Mouse (Mus musculus) CH12.LX (cell line): ENCODE measurements around the gene Fgf16. TPM values are rescaled to one million over a fixed set of nuclear protein-coding genes. Genes with fewer than 3 reads are reported as not detected.

Experiments used
- DNase-seq: peaks from one replicate; pipeline ENCODE4 v3.0.0-alpha.2; 2013; ENCODE audit errors: extremely low read depth
- H3K27ac ChIP-seq: 2 replicates; pipeline ENCODE4 v1.5.1; 2012; ENCODE audit warnings: low read depth, mild to moderate bottlenecking, control low read depth, moderate library complexity; ENCODE audit not compliant: insufficient read depth
- H3K27me3 ChIP-seq: replicated peaks from 2 replicates; pipeline ENCODE3; 2012; ENCODE audit warnings: inconsistent platforms
- H3K36me3 ChIP-seq, 2 experiments: replicated peaks in 1 of 2; 2 replicates each; pipeline versions ENCODE3 to v1.6.1; 2012; ENCODE audit warnings: inconsistent platforms in 1 of 2, low read length in 1 of 2, mild to moderate bottlenecking in 1 of 2, mixed read lengths in 1 of 2, moderate library complexity in 1 of 2; ENCODE audit not compliant: control insufficient read depth in 1 of 2, insufficient read depth in 1 of 2
- H3K4me1 ChIP-seq, 2 experiments: 2 replicates each; pipeline ENCODE4 v1.6.1; 2012; ENCODE audit warnings: inconsistent platforms in 1 of 2, moderate library complexity in 1 of 2; ENCODE audit not compliant: insufficient read depth in 2 of 2, control insufficient read depth in 1 of 2
- H3K4me2 ChIP-seq: 2 replicates; pipeline ENCODE4 v1.6.1; 2012; ENCODE audit warnings: low read depth, mild to moderate bottlenecking, control low read depth; ENCODE audit not compliant: poor library complexity, insufficient read depth, severe bottlenecking
- H3K4me3 ChIP-seq, 3 experiments: fragments of 150-350 bp in 1 of 3; sonication (generic) in 1 of 3; replicated peaks in 1 of 3; 2 replicates each; pipeline versions ENCODE3 to v1.5.1; 2011 to 2012; ENCODE audit warnings: low read depth in 2 of 3, low read length in 2 of 3, mild to moderate bottlenecking in 2 of 3, moderate library complexity in 2 of 3, control low read depth in 1 of 3, improper control_type of control experiment in 1 of 3, inconsistent platforms in 1 of 3, mixed read lengths in 1 of 3; ENCODE audit not compliant: poor library complexity in 1 of 3
- H3K79me2 ChIP-seq: replicated peaks from 2 replicates; pipeline ENCODE4 v1.6.1; 2012; ENCODE audit warnings: mild to moderate bottlenecking, moderate library complexity; ENCODE audit not compliant: control insufficient read depth, poor library complexity, insufficient read depth, severe bottlenecking; ENCODE audit errors: extremely low read depth
- H3K9ac ChIP-seq: 2 replicates; pipeline ENCODE4 v1.6.1; 2012; ENCODE audit warnings: low read depth, mild to moderate bottlenecking, control low read depth, moderate library complexity; ENCODE audit not compliant: insufficient read depth
- H3K9me3 ChIP-seq: replicated peaks from 2 replicates; pipeline ENCODE3; 2012; ENCODE audit warnings: low read length, inconsistent platforms, mixed read lengths
- CHD1 ChIP-seq: IDR thresholded peaks from 2 replicates; pipeline ENCODE4 v1.6.1; 2012; ENCODE audit warnings: low read depth, low read length, improper control_type of control experiment, inconsistent platforms
- E2F4 ChIP-seq: IDR thresholded peaks from 2 replicates; pipeline ENCODE4 v1.6.1; 2011; ENCODE audit warnings: low read depth, low read length, improper control_type of control experiment; ENCODE audit not compliant: insufficient replicate concordance
- EP300 ChIP-seq: IDR thresholded peaks from 2 replicates; pipeline ENCODE4 v1.6.1; 2011; ENCODE audit warnings: low read length, improper control_type of control experiment
- ETS1 ChIP-seq: conservative IDR thresholded peaks from 2 replicates; pipeline ENCODE4 v1.6.1; 2012; ENCODE audit warnings: low read depth, mild to moderate bottlenecking, inconsistent platforms, low read length, improper control_type of control experiment, moderate library complexity
- JUN ChIP-seq: IDR thresholded peaks from 2 replicates; pipeline ENCODE4 v1.6.1; 2011; ENCODE audit warnings: low read depth, mild to moderate bottlenecking, low read length, improper control_type of control experiment, moderate library complexity; ENCODE audit not compliant: insufficient read depth
- MAX ChIP-seq: IDR thresholded peaks from 2 replicates; pipeline ENCODE4 v1.6.1; 2011; ENCODE audit warnings: low read length, improper control_type of control experiment
- MAZ ChIP-seq: IDR thresholded peaks from 2 replicates; pipeline ENCODE4 v1.6.1; 2012; ENCODE audit warnings: low read depth, mild to moderate bottlenecking, inconsistent platforms, low read length, improper control_type of control experiment, moderate library complexity
- NELFE ChIP-seq: IDR thresholded peaks from 2 replicates; pipeline ENCODE4 v1.6.1; 2011; ENCODE audit warnings: low read depth, low read length, improper control_type of control experiment
- NRF1 ChIP-seq: IDR thresholded peaks from 2 replicates; pipeline ENCODE4 v1.6.1; 2014; ENCODE audit warnings: low read depth, mild to moderate bottlenecking, inconsistent platforms, low read length, improper control_type of control experiment, moderate library complexity
- PAX5 ChIP-seq: IDR thresholded peaks from 2 replicates; pipeline ENCODE4 v1.6.1; 2012; ENCODE audit warnings: low read length, inconsistent platforms, mixed read lengths
- POLR2AphosphoS2 ChIP-seq: IDR thresholded peaks from 2 replicates; pipeline ENCODE4 v1.6.1; 2011; ENCODE audit warnings: low read depth, low read length, improper control_type of control experiment
- RCOR1 ChIP-seq: conservative IDR thresholded peaks from 2 replicates; pipeline ENCODE4 v1.6.1; 2012; ENCODE audit warnings: low read depth, mild to moderate bottlenecking, inconsistent platforms, low read length, improper control_type of control experiment
- SIN3A ChIP-seq: IDR thresholded peaks from 2 replicates; pipeline ENCODE4 v1.6.1; 2012; ENCODE audit warnings: low read length, improper control_type of control experiment, inconsistent platforms
- TBP ChIP-seq: conservative IDR thresholded peaks from 2 replicates; pipeline ENCODE4 v1.6.1; 2011; ENCODE audit warnings: low read depth, low read length, improper control_type of control experiment
- TCF12 ChIP-seq: IDR thresholded peaks from 2 replicates; pipeline ENCODE4 v1.6.1; 2014; ENCODE audit warnings: low read depth, mild to moderate bottlenecking, inconsistent platforms, low read length, improper control_type of control experiment
- USF1 ChIP-seq: IDR thresholded peaks from 2 replicates; pipeline ENCODE4 v1.6.1; 2014; ENCODE audit warnings: low read depth, mild to moderate bottlenecking, inconsistent platforms, low read length, improper control_type of control experiment
- USF2 ChIP-seq: conservative IDR thresholded peaks from 2 replicates; pipeline ENCODE4 v1.6.1; 2011; ENCODE audit warnings: low read depth, low read length, improper control_type of control experiment
- ZC3H11A ChIP-seq: IDR thresholded peaks from 2 replicates; pipeline ENCODE4 v1.6.1; 2012; ENCODE audit warnings: low read depth, mild to moderate bottlenecking, inconsistent platforms, low read length, improper control_type of control experiment
- ZKSCAN1 ChIP-seq: IDR thresholded peaks from 2 replicates; pipeline ENCODE4 v1.6.1; 2012; ENCODE audit warnings: low read depth, inconsistent platforms, low read length, improper control_type of control experiment, borderline replicate concordance
- ZNF384 ChIP-seq: IDR thresholded peaks from 2 replicates; pipeline ENCODE4 v1.6.1; 2012; ENCODE audit warnings: low read depth, low read length, improper control_type of control experiment, inconsistent platforms
- dilution Hi-C: fragments of 300-500 bp; cut with MboI; formaldehyde crosslinking; loops from 2 replicates; pipeline ENCODE4 v1.14.3; 2020; ENCODE audit warnings: low sequenced_read_pairs; ENCODE audit not compliant: extremely low pct_unique_long_range_greater_than_20kb, extremely low pct_ligation_motif_present
- in situ Hi-C: fragments of 300-500 bp; cut with MboI; formaldehyde crosslinking; loops from 3 replicates; pipeline ENCODE4 v1.14.3; 2019; ENCODE audit warnings: low sequenced_read_pairs, low pct_ligation_motif_present, low pct_unique_long_range_greater_than_20kb, mixed read lengths
- polyA plus RNA-seq: library from polyadenylated mRNA; unstranded; fragments of >175 nt; gene quantifications from 2 replicates; pipeline ENCODE4 v1.2.1, GENCODE M21; 2012; ENCODE audit warnings: low read depth; ENCODE audit not compliant: insufficient read length
- total RNA-seq, 2 experiments: library from RNA; depleted of rRNA; stranded (reverse); fragments of 300-350 nt in 1 of 2; fragments of >200 nt in 1 of 2; gene quantifications; 2 replicates each; pipeline ENCODE4 v1.2.3; 2012 to 2014

Fgf16 gene
- total and polyA plus RNA-seq, 3 experiments, result not detected

DNA sequence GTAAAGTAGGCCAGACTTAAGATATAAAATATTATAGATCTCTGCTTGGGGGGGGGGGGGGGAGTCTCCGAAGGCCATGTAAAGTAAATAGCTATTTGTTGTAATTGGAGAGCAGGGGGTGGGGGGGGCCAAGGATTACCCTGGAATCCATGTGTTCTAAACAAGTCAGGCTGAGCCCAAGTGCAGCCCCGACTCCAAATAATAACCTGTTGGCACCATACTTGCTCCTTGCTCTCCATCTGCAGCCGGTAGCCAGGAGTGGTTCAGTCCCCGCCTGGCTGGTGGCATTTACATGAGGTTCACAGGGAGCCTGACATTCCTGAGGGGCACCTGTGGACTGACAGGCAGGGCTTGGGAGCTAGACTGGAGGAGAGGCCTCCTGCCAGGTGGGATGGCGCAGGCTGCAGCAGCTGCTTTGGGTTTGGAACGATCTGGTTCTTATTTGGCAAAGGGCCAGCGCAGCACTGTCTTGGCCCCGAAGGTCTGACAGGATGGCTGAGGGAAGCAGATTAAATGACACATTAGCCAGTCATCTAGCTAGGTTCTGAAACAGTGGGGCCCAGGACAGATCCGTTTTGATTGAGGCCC, 3.2 kb downstream of the Fgf16 start:
- dilution Hi-C loops (no loop called here), in situ Hi-C loops (no loop called here)
- H3K36me3 ChIP-seq, result no peaks in the 10 kb centered on the region
- no peaks in the 10 kb centered on the region for H3K79me2 ChIP-seq
- no peaks in the 10 kb centered on the region for H3K4me1 ChIP-seq
- no peak overlapping the region for H3K27ac ChIP-seq
- H3K27me3 ChIP-seq, result no peaks in the 10 kb centered on the region
- H3K4me3 ChIP-seq, result no peak overlapping the region
- no peak for DNase-seq
- TF ChIP-seq POLR2AphosphoS2 (no peak), RCOR1 (no peak), TCF12 (no peak), NRF1 (no peak), CHD1 (no peak), EP300 (no peak), ZKSCAN1 (no peak)
- no peak overlapping the region for H3K4me2 ChIP-seq
- H3K9me3 ChIP-seq, result peaks cover 3% of the 10 kb centered on the region
- H3K9ac ChIP-seq, result no peak overlapping the region

DNA sequence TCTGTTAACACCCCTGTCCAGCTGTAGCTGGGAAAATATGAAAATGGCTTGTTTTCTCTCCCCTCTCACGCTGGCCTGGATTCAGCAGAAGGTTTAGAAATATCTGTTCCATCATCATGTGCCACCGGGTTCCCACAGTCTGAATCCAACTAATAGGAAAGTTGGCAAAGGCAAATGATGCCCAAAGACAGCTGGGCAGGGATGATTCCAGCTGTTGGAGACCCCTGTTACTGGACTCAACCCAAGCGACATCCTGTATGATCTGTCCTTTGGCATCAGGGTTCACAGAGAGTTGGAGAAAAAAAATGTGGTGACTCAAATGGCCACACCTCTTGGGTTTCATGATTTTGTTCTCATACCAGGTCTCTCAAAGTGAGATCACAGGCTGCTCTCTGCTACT, 3.9 kb downstream of the Fgf16 start:
- Histone ChIP-seq H3K9me3 (peaks cover 3% of the 10 kb centered on the region), H3K4me3 (no peak overlapping the region)
- in situ Hi-C loops, result no loop called here
- TF ChIP-seq SIN3A, result no peak
- no peak for TF ChIP-seq USF1
- no peak for TF ChIP-seq MAZ
- no peak for TF ChIP-seq TBP
- TF ChIP-seq PAX5, result no peak
- TF ChIP-seq, all 38 proteins: peak for 0
- no peaks in the 10 kb centered on the region for H3K4me1 ChIP-seq
- H3K36me3 ChIP-seq, result no peaks in the 10 kb centered on the region
- no peaks in the 10 kb centered on the region for H3K79me2 ChIP-seq
- H3K27ac ChIP-seq, result no peak overlapping the region
- no peak overlapping the region for H3K4me2 ChIP-seq
- no peaks in the 10 kb centered on the region for H3K27me3 ChIP-seq
- no peak overlapping the region for H3K9ac ChIP-seq
- dilution Hi-C loops, result no loop called here
- no peak for DNase-seq

DNA sequence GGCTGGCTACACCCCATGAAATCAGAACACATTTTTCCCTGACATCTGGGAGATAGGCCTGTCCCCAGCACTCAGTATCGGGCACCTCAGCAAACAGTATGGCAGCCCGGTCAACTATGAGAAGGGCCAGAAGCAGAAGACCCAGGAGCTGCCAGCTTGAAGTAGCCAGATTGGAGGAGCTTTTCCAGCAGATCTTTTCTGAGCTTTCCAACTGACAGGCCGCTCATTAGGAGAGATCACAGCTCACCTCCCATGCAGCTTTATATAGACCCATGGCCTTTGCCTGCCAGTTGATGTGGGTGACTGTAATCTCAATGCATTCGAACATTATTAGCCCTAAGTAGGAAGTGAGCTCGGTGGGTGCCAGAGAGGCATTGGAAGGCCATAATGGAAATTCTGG, 9.2 kb downstream of the Fgf16 start:
- no peak overlapping the region for H3K27ac ChIP-seq

More for the DNA sequence above, 9.2 kb downstream of the Fgf16 start:
- Histone ChIP-seq H3K27me3 (no peaks in the 10 kb centered on the region), H3K9me3 (no peaks in the 10 kb centered on the region), H3K4me1 (no peaks in the 10 kb centered on the region), H3K4me3 (no peak overlapping the region)
- in situ Hi-C loops, result no loop called here
- TF ChIP-seq ZC3H11A, result no peak
- no peak for TF ChIP-seq NELFE
- TF ChIP-seq USF2, result no peak
- no peak for TF ChIP-seq E2F4
- no peak for TF ChIP-seq EP300
- TF ChIP-seq RCOR1, result no peak
- TF ChIP-seq ZNF384, result no peak
- TF ChIP-seq CHD1, result no peak
- no peak for TF ChIP-seq JUN
- no peak for TF ChIP-seq MAX
- no peak for TF ChIP-seq USF1
- no peak for TF ChIP-seq ETS1
- TF ChIP-seq, all 38 proteins: peak for 0
- dilution Hi-C loops, result no loop called here
- Histone ChIP-seq H3K79me2 (no peaks in the 10 kb centered on the region), H3K9ac (no peak overlapping the region), H3K36me3 (no peaks in the 10 kb centered on the region), H3K4me2 (no peak overlapping the region)
- no peak for DNase-seq
